8 mouse cellular contexts compared by ENCODE assay signal in the genomic region with DNA sequence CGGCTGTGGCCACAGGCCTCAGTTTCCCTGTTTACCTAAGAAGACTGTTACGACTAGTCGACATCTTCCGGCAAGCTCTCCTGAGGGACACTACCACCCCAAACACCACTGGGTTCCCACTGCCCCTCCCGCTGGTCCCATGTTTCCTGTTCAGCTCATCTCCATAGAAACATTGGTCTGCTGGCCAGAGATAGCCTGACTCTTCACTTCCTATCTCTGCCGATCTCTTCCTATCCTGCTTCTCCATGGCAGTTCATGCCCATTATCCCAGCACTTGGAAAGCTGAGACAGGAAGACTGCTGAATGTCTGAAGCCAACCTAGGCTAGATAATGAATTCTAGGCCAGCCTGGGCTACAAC. TPM values are rescaled to one million over a fixed set of nuclear protein-coding genes. Genes with fewer than 3 reads are reported as not detected.
A peak's percentile ranks its signal among the peaks of the same experiment; 100 is the strongest.
DNase-seq lines count a peak whose midpoint lies in the region; ATAC-seq lines count a peak whose summit lies in the region.

No protein-coding gene starts in this region.

- no peaks in the 10 kb centered on the region for H3K36me3 ChIP-seq in hindbrain, embryonic 15.5 days

- DNase-seq in gastrocnemius, postnatal 14 days, result peak; percentile 19
- DNase-seq in gastrocnemius, adult 18-20 months (ENCODE audit: low spot score), result no peak
- DNase-seq in lung, postnatal 10 days, result peak; percentile 54
- no peak for DNase-seq in frontal cortex, postnatal 36 days (ENCODE audit: low spot score in 2 of 2)
- no peak for DNase-seq in thymus, postnatal 25 days

- H3K9ac ChIP-seq in hindbrain, embryonic 15.5 days, result no peak overlapping the region

- no peak for ATAC-seq in hindbrain, embryonic 15.5 days (ENCODE audit: low FRiP score, low read depth)
- no peak for ATAC-seq in activated CD4-positive, CD25-positive, alpha-beta regulatory T cell, adult 4 months

- intact Hi-C loops in gastrocnemius, postnatal 14 days (cut with DNase I; ENCODE audit: low total_unique reads), result no loop called here

- H3K27ac ChIP-seq in brown adipose tissue, adult 24 weeks (replicated peaks; ENCODE audit: low read depth, low read length), result peak overlapping the region; percentile 58
- peak overlapping the region; percentile 28; the same call in 1 of the 2 replicates for H3K27ac ChIP-seq in hindbrain, embryonic 15.5 days (replicated peaks)

- H3K9me3 ChIP-seq in hindbrain, embryonic 15.5 days, result no peaks in the 10 kb centered on the region

- H3K4me3 ChIP-seq in brown adipose tissue, adult 24 weeks (ENCODE audit: insufficient read depth, low read depth, low read length), result peak overlapping the region; percentile 9
- no peak overlapping the region for H3K4me3 ChIP-seq in hindbrain, embryonic 15.5 days

- 75% methylated on average over 6 of the region's 6 CpGs for WGBS in hindbrain, embryonic 15.5 days

- no peak overlapping the region for H3K4me2 ChIP-seq in hindbrain, embryonic 15.5 days

- peaks cover 43% of the 10 kb centered on the region for H3K4me1 ChIP-seq in brown adipose tissue, adult 24 weeks (ENCODE audit: control insufficient read depth, insufficient read depth, insufficient read length, low read length)
- peaks cover 41% of the 10 kb centered on the region for H3K4me1 ChIP-seq in hindbrain, embryonic 15.5 days (replicated peaks)

- no peaks in the 10 kb centered on the region for H3K27me3 ChIP-seq in hindbrain, embryonic 15.5 days

RNA-seq across cellular contexts. Expression of gene Gm9821, which starts 2.6 kb away (rescaled TPM):
- total RNA-seq in gastrocnemius, postnatal 14 days (2021), result not detected
- total RNA-seq in gastrocnemius, adult 18-20 months (2021), result not detected
- polyA plus RNA-seq in brown adipose tissue, adult 24 weeks (2012; ENCODE audit: insufficient read depth, insufficient read length, missing spikeins), result not detected in 2 replicates
- 0.30 and 0.32 TPM in 2 replicates for polyA plus RNA-seq in hindbrain, embryonic 15.5 days (2015; fragmentation: Nextera tagmentation; extraction: Ambion mirVana)
- polyA plus RNA-seq in activated CD4-positive, CD25-positive, alpha-beta regulatory T cell, adult 4 months (2017; shearing (Covaris generic)), result 1 to 10 TPM; 1.6 to 2.4 TPM

RNA-seq across cellular contexts. Expression of gene Mdk, which starts 16.0 kb away (rescaled TPM):
- total RNA-seq in gastrocnemius, postnatal 14 days (2021), result 10 to 100 TPM; 12.1 to 20.7 TPM
- 1 to 10 TPM in 1 of 2 experiments, under 1 TPM in 1; 0.82 to 1.7 TPM for total RNA-seq in gastrocnemius, adult 18-20 months (2021)
- polyA plus RNA-seq in brown adipose tissue, adult 24 weeks (2012; ENCODE audit: insufficient read depth, insufficient read length, missing spikeins), result 1.8 TPM in 1 of 2 replicates, not detected in the other
- polyA plus RNA-seq in hindbrain, embryonic 15.5 days (2015; fragmentation: Nextera tagmentation; extraction: Ambion mirVana), result 187 and 224 TPM in 2 replicates
- polyA plus RNA-seq in activated CD4-positive, CD25-positive, alpha-beta regulatory T cell, adult 4 months (2017; shearing (Covaris generic)), result 1 to 10 TPM; 1.2 to 2.0 TPM

RNA-seq across cellular contexts. Expression of gene Chrm4, which starts 21.1 kb away (rescaled TPM):
- total RNA-seq in gastrocnemius, postnatal 14 days (2021), result not detected
- total RNA-seq in gastrocnemius, adult 18-20 months (2021), result not detected
- not detected in 2 replicates for polyA plus RNA-seq in brown adipose tissue, adult 24 weeks (2012; ENCODE audit: insufficient read depth, insufficient read length, missing spikeins)
- polyA plus RNA-seq in hindbrain, embryonic 15.5 days (2015; fragmentation: Nextera tagmentation; extraction: Ambion mirVana), result 0.87 and 1.2 TPM in 2 replicates
- 1 to 10 TPM in 1 of 2 experiments, under 1 TPM in 1; 0.54 to 1.2 TPM for polyA plus RNA-seq in activated CD4-positive, CD25-positive, alpha-beta regulatory T cell, adult 4 months (2017; shearing (Covaris generic))

RNA-seq across cellular contexts. Expression of gene Dgkz, which starts 27.5 kb away (rescaled TPM):
- 10 to 100 TPM; 38.6 to 42.4 TPM for total RNA-seq in gastrocnemius, postnatal 14 days (2021)
- total RNA-seq in gastrocnemius, adult 18-20 months (2021), result 10 to 100 TPM; 29.0 to 32.7 TPM
- 8.1 and 11.2 TPM in 2 replicates for polyA plus RNA-seq in brown adipose tissue, adult 24 weeks (2012; ENCODE audit: insufficient read depth, insufficient read length, missing spikeins)
- 32.4 and 40.9 TPM in 2 replicates for polyA plus RNA-seq in hindbrain, embryonic 15.5 days (2015; fragmentation: Nextera tagmentation; extraction: Ambion mirVana)
- polyA plus RNA-seq in activated CD4-positive, CD25-positive, alpha-beta regulatory T cell, adult 4 months (2017; shearing (Covaris generic)), result 100 to 1,000 TPM in 1 of 2 experiments, 10 to 100 TPM in 1; 98.3 to 132 TPM

Comparison
In these comparisons a context has a peak if more than half of its experiments do, and no peak if none do; other contexts are left out.
1. DNase-seq: peak in gastrocnemius, postnatal 14 days (single experiment) and lung, postnatal 10 days (single experiment); none in gastrocnemius, adult 18-20 months (single experiment), frontal cortex, postnatal 36 days (0 of 2) and thymus, postnatal 25 days (single experiment).
2. RNA of gene Mdk, which starts 16.0 kb away (polyA plus RNA-seq): 187 to 224 TPM in hindbrain, embryonic 15.5 days; 1.2 to 2.0 TPM in activated CD4-positive, CD25-positive, alpha-beta regulatory T cell, adult 4 months and 1.8 TPM in brown adipose tissue, adult 24 weeks; every median in the first group is over 10 times any median in the second.